Mouse (Mus musculus) left cerebral cortex, adult 9 months (tissue): ENCODE data around the gene Piwil4.
A peak's percentile ranks its signal among the peaks of the same experiment; 100 is the strongest.

Experiments
- DNase-seq, 2 experiments: peaks; one replicate each; pipeline ENCODE4 v3.0.0; 2022; ENCODE audit warnings: low spot score in 2 of 2

The Piwil4 gene

DNA sequence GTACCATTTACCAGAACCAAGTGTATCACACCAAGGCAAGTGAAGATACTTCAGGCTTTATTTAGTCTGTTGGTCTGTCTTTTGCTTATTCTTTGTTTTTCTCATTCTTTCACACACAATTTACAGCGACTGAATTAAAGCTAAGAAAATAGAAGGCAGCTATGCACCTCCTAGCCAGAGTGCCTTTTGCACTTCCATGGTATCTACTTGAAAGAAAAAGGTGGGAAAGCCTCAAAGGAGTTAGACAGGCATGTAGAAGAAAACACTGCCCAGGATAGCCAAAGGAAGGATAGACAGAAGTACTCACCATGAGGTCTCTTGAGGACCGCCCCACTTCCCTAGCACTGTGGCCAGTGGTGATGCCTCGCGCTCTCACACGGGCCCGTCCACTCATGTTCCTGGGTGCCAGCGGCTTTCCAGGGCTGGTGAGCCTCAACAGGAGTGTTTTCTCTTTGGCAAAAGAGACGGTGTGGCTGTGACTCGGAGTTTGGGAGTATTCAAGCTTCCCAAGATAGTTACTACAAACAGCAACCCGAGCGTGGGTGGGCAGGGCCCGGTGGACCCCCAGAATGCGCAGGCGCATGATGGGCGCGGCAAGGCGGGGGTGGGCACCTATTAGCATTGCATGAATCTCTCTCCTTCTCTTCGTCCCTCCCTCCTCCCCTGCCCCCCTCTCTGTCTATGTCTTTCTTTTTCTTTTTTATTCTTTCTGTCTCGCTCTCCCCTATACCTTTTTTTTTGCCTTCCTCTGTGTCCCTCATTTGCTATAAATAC is at the start of gene Piwil4:
TSS of gene Piwil4 (minus strand) at position 583 of the 774 bp plus-strand sequence.
- no peak for DNase-seq

GRCm38 (mm10) chr9:14787356-14787755 is 46.8 kb upstream of the Piwil4 start:
- no peak for DNase-seq

DNA sequence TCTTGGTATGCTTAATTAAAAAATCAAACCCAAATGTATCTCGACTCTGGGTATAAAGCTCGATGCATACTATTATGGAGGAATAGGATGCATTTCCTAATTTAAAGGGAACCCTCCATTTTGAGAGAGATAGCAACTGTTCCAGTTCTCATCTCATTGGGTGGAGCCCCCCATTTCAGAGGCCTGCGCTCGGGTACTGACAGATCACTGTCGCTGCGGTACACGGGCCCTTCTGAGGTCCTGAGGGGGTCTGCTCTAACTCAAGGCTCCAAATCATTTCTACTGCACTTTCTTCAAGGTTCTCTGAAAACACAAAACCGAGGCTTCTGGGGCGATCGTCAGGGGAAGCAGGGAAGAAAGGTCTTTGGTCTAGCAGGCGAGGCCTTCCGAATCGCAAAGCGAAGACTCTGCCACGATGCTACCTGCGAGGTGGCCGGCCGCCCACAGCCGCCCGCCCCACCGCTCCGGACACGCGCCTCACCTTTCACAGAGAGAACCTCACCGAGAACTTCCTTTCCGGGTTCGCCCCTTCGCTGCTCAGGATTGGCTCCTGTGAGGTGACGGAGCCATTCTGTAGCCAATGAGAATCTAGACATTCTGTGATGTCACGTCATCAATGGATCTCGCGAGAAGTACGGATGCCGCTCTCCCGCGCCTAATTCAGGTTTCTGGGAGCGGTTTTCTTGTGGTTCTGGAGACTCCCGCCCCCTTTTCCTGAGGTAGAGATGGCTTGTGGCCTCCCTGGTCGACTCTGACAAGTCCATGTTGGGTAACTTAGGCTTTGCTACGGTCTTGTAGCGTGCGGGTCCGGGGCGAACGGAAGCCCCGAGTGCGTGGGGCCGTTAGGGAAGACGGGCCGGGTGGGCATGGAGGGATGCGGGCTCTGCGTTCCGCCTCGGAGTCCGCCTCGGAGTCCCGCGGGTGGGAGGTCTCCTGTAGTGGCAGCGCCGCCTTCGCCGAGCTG is 43.8 kb upstream of the Piwil4 start, which contains the start of the genes Mre11a and Ankrd49:
TSS of gene Mre11a (plus strand) at position 616 of the 964 bp plus-strand sequence.
TSS of gene Ankrd49 (minus strand) at position 818 of the 964 bp plus-strand sequence.
- peak; percentile 85 to 96 for DNase-seq

DNA sequence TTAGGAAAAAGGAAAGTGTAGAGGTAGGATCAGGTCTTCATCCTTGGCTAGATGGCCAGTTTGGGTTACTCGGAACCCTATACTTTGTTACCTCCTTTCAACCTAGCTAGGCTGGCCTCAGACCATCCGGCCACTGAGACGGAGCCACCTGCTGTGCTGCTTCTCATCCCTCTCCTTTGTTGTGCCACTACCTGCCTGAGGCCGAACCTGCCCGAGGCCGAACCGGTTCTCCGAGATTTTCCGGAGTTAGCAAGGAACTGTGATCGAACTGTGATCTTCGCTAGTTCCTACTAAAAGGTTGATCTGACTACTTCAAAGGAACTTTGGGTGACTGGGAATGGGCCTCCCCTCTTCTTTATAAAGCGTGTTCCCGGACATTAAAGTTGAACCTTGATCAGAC is 37.8 kb upstream of the Piwil4 start:
- DNase-seq: no peak

- no peak for DNase-seq
Measured at GRCm38 (mm10) chr9:14773813-14774212, 33.3 kb upstream of the Piwil4 start.

DNA sequence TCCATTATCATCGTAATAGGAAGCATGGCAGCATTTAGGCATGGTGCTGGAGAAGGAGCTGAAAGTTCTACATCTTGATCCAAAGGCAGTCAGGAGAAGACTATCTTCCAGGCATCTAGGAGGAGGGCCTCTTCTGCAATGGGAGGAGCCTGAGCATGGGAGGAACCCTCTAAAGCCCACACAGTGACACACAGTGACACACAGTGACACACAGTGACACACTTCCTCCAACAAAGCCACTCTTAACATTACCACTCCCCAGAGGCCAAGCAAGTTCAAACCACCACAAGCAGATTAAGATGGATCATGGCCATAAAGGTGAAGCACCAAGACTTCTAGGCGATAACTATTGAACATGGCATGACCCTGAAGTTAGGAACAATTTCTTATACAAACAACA is 31.5 kb upstream of the Piwil4 start:
- DNase-seq: no peak

- DNase-seq: no peak
Measured at GRCm38 (mm10) chr9:14770803-14771471, 30.4 kb upstream of the Piwil4 start, which contains the start of gene 1700012B09Rik. 1700012B09Rik (minus strand) TSS chr9:14771030.

- DNase-seq: no peak
Measured at GRCm38 (mm10) chr9:14769811-14770210, 29.3 kb upstream of the Piwil4 start.

DNA sequence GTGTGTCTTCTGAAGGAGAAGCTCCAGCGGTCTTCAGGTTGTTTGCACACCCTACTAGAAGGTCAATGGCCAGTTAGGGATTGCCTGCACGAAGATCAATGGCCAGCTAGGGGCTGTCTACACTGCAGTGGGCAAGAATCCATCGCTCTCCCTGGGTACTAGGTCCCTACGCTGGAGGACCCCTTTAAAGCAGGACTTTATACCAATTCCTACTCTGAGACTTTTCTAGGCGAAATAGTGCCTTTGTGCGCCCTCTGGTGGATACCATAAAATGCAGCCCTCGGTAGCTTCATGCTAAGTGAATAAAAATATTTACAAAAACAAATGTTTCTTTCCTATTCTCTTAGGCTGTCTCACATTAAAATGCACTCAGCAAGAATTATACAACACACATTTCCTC is 24.2 kb upstream of the Piwil4 start:
- DNase-seq: peak in 1 of 2 experiments; percentile 47

- DNase-seq: no peak
Measured at GRCm38 (mm10) chr9:14759261-14759660, 18.7 kb upstream of the Piwil4 start.

GRCm38 (mm10) chr9:14758590-14758989 is 18.1 kb upstream of the Piwil4 start:
- no peak for DNase-seq

GRCm38 (mm10) chr9:14754469-14754868 is 13.9 kb upstream of the Piwil4 start:
- no peak for DNase-seq

DNA sequence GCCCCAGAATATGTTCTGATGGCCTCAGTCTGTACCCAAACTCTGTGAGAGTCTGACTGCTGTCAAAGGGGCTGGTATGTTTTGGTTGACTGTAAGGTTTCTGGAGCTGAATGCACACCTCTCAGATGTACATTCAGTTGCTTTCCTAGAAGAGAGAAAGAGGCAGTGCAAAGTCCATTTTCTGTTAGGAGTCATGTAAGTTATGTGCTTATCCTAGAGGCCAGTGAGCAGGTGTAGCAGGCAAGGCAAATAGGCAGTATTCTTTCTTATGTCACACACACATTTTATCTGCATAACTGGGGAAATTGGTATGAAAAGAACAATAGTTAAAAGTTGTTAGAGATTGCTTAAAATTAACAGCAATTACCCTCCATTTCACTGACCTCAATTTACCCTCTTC is 13.4 kb upstream of the Piwil4 start:
- no peak for DNase-seq

DNA sequence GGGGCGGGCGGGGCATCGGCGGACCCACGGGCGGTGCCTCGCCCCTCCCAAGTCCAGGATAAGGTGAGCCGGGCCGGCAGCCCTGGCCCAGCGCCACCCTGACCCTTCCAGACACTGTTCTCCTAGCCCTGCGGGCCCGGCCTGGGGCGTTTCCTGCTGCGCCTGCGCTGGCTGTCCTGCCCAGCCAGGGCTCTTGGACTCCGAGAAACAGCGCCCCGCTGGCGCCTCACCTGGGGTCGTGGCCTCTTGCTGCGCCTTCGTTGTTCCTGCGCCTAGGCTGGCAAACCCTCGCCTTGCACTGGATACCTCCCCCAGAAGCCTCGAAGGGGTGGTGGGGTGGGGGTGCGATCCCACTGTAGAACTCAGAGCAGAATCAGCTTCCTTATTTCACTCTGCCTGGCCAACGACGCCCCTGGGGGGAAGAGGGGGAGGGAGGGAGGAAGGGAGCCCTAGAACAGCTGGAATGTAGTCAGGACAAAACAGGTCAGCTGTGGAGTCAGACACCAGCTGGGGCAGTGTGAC is 11.5 kb upstream of the Piwil4 start, which contains the start of gene Fut4:
TSS of gene Fut4 (minus strand) at position 393 of the 522 bp plus-strand sequence.
- DNase-seq: no peak

GRCm38 (mm10) chr9:14751503-14752000 is 11.0 kb upstream of the Piwil4 start:
- DNase-seq: no peak

DNA sequence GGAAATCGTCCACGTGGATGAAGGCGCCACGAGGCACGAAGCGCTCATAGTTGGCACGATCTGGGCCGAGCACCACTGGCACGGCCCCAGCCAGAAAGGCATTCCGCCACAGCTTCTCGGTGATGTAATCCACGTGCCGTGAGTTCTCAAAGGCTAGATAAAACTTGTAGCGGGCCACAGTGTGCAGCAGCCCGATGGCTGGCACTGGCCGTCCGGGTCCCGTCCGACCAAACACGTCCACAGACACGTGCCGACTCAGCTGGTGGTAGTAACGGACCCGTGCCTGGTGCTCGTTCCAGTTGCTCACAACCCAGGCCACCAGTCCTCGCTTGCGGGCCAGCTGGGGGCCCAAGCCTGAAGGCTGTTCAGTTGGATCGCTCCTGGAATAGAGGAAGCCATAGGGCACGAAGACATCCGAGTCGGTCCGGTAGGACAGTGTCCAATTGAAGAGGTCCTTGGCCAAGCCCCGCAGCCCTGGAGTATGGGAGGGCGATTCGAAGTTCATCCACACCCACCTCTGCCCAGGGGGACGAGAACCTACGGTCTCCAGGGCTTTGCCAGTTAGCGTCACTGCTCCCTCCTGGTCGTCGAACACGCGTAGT is 10.5 kb upstream of the Piwil4 start:
- DNase-seq: no peak

GRCm38 (mm10) chr9:14739498-14740150 is 909 bp downstream of the Piwil4 start:
- DNase-seq: no peak

GRCm38 (mm10) chr9:14730941-14731541 is 9.5 kb downstream of the Piwil4 start:
- DNase-seq: no peak

- no peak for DNase-seq
Measured at GRCm38 (mm10) chr9:14728365-14728764, 12.2 kb downstream of the Piwil4 start.

DNA sequence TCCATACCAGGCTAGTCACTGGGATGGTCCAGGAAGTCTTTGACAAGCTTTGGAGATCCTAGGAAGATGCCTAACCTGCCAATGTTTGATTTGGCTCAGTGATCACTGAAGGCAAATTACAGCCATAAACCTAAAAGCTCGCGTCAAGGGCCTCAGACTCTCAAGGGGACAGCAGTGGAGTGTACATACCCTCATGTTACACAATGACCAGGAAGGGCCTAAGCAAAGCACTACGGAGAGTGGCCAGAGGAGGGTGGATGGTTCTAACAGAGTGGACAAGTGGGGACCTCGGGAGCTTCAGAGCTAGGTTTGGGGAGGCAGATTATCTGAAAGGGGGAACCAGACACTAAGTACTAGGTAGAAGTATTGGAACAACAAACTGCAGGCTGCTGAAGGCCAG is 13.9 kb downstream of the Piwil4 start:
- DNase-seq: no peak
